In genomic region chr14:83143488-83143887, GRCm38 (mm10) we compare ENCODE assay signal across 24 mouse cellular contexts.
A peak's percentile ranks its signal among the peaks of the same experiment; 100 is the strongest.
DNase-seq lines count a peak whose midpoint lies in the region; ATAC-seq and TF ChIP-seq lines count a peak whose summit lies in the region.
"Had no signal": no experiment of that assay in that cellular context is flagged by ENCODE, and none has a peak within 500 bp of the region (broad histone marks: within the 10 kb centered on the region; RNA-seq: fewer than 3 reads in every experiment).

No protein-coding gene starts in this region.

- no peaks in the 10 kb centered on the region for H3K9me3 ChIP-seq in forebrain, embryonic 14.5 days (replicated peaks; ENCODE audit: control insufficient read depth, low read length)
- no peaks in the 10 kb centered on the region for H3K9me3 ChIP-seq in forebrain, postnatal 0 days (ENCODE audit: low read length)
- no peaks in the 10 kb centered on the region for H3K9me3 ChIP-seq in midbrain, embryonic 12.5 days
- no peaks in the 10 kb centered on the region for H3K9me3 ChIP-seq in midbrain, embryonic 16.5 days (replicated peaks; ENCODE audit: control insufficient read depth, low read length, poor library complexity, severe bottlenecking)
- no peaks in the 10 kb centered on the region for H3K9me3 ChIP-seq in forebrain, embryonic 16.5 days (ENCODE audit: control insufficient read depth, low read length)
- H3K9me3 ChIP-seq in kidney, embryonic 16.5 days (ENCODE audit: low read length), result no peaks in the 10 kb centered on the region
- H3K9me3 ChIP-seq: embryonic facial prominence, embryonic 13.5 days; hindbrain, embryonic 10.5 days had no signal

- H3K27me3 ChIP-seq in forebrain, embryonic 14.5 days (replicated peaks; ENCODE audit: control insufficient read depth, insufficient read depth, low read length), result no peaks in the 10 kb centered on the region
- H3K27me3 ChIP-seq in forebrain, postnatal 0 days (ENCODE audit: insufficient read depth, low read length), result no peaks in the 10 kb centered on the region
- no peaks in the 10 kb centered on the region for H3K27me3 ChIP-seq in midbrain, embryonic 12.5 days
- no peaks in the 10 kb centered on the region for H3K27me3 ChIP-seq in midbrain, embryonic 16.5 days (ENCODE audit: control insufficient read depth, insufficient read depth, low read depth, low read length)
- H3K27me3 ChIP-seq in forebrain, embryonic 16.5 days (replicated peaks; ENCODE audit: control insufficient read depth, insufficient read depth, low read length), result no peaks in the 10 kb centered on the region
- H3K27me3 ChIP-seq in kidney, embryonic 16.5 days (ENCODE audit: insufficient read depth, low read length), result no peaks in the 10 kb centered on the region
- H3K27me3 ChIP-seq: embryonic facial prominence, embryonic 13.5 days; Patski had no signal

- no peaks in the 10 kb centered on the region for H3K36me3 ChIP-seq in forebrain, embryonic 14.5 days (ENCODE audit: control insufficient read depth, insufficient read depth, low read length)
- H3K36me3 ChIP-seq in forebrain, postnatal 0 days (ENCODE audit: insufficient read depth), result no peaks in the 10 kb centered on the region
- no peaks in the 10 kb centered on the region for H3K36me3 ChIP-seq in midbrain, embryonic 12.5 days
- H3K36me3 ChIP-seq in midbrain, embryonic 16.5 days (ENCODE audit: control insufficient read depth, insufficient read depth, low read length), result no peaks in the 10 kb centered on the region
- no peaks in the 10 kb centered on the region for H3K36me3 ChIP-seq in forebrain, embryonic 16.5 days (ENCODE audit: control insufficient read depth, insufficient read depth)
- H3K36me3 ChIP-seq in kidney, embryonic 16.5 days (ENCODE audit: insufficient read depth, low read length), result no peaks in the 10 kb centered on the region
- H3K36me3 ChIP-seq: embryonic facial prominence, embryonic 13.5 days; hindbrain, embryonic 10.5 days had no signal

- no peak overlapping the region for H3K27ac ChIP-seq in forebrain, embryonic 14.5 days (ENCODE audit: low read depth, low read length)
- no peak overlapping the region for H3K27ac ChIP-seq in forebrain, postnatal 0 days (ENCODE audit: low read depth, low read length)
- no peak overlapping the region for H3K27ac ChIP-seq in midbrain, embryonic 12.5 days (replicated peaks)
- H3K27ac ChIP-seq in midbrain, embryonic 16.5 days (ENCODE audit: low read length), result no peak overlapping the region
- no peak overlapping the region for H3K27ac ChIP-seq in forebrain, embryonic 16.5 days (ENCODE audit: low read length)
- no peak overlapping the region for H3K27ac ChIP-seq in kidney, embryonic 16.5 days (ENCODE audit: low read length)
- H3K27ac ChIP-seq: embryonic facial prominence, embryonic 13.5 days; hindbrain, embryonic 10.5 days; liver, embryonic 14.5 days had no signal

- no peak overlapping the region for H3K9ac ChIP-seq in forebrain, embryonic 14.5 days (ENCODE audit: low read length)
- no peak overlapping the region for H3K9ac ChIP-seq in forebrain, postnatal 0 days
- no peak overlapping the region for H3K9ac ChIP-seq in midbrain, embryonic 12.5 days (replicated peaks)
- no peak overlapping the region for H3K9ac ChIP-seq in midbrain, embryonic 16.5 days (ENCODE audit: low read depth, low read length)
- no peak overlapping the region for H3K9ac ChIP-seq in forebrain, embryonic 16.5 days (replicated peaks; ENCODE audit: low read depth, low read length)
- no peak overlapping the region for H3K9ac ChIP-seq in kidney, embryonic 16.5 days (replicated peaks; ENCODE audit: low read length)
- H3K9ac ChIP-seq: embryonic facial prominence, embryonic 13.5 days; liver, embryonic 14.5 days had no signal

- WGBS in forebrain, embryonic 14.5 days, result 33% methylated on average over 1 of the region's 1 CpGs
- WGBS in forebrain, postnatal 0 days, result 36% methylated on average over 1 of the region's 1 CpGs
- 22% methylated on average over 1 of the region's 1 CpGs for WGBS in midbrain, embryonic 12.5 days
- 0% methylated on average over 1 of the region's 1 CpGs for WGBS in midbrain, embryonic 16.5 days
- WGBS in forebrain, embryonic 16.5 days, result 19% methylated on average over 1 of the region's 1 CpGs
- WGBS in kidney, embryonic 16.5 days, result 54% methylated on average over 1 of the region's 1 CpGs

- 0 out of 2 replicates have a peak, but pooled peaks have one; percentile 37 for ATAC-seq in forebrain, embryonic 14.5 days
- no peak for ATAC-seq in forebrain, postnatal 0 days
- ATAC-seq in midbrain, embryonic 12.5 days (ENCODE audit: low FRiP score, low read depth), result 0 out of 2 replicates have a peak, but pooled peaks have one; percentile 52
- no peak for ATAC-seq in midbrain, embryonic 16.5 days
- ATAC-seq in forebrain, embryonic 16.5 days, result peak; percentile 36; the same call in 1 of the 2 replicates
- ATAC-seq in kidney, embryonic 16.5 days (ENCODE audit: low FRiP score, low TSS enrichment), result no peak
- ATAC-seq: intestine, postnatal 0 days; Patski had no signal

- H3K4me1 ChIP-seq in forebrain, embryonic 14.5 days (ENCODE audit: control insufficient read depth, insufficient read depth, low read length), result no peaks in the 10 kb centered on the region
- no peaks in the 10 kb centered on the region for H3K4me1 ChIP-seq in forebrain, postnatal 0 days (ENCODE audit: insufficient read depth)
- H3K4me1 ChIP-seq in midbrain, embryonic 12.5 days, result no peaks in the 10 kb centered on the region
- H3K4me1 ChIP-seq in midbrain, embryonic 16.5 days (ENCODE audit: control insufficient read depth, insufficient read depth, low read length), result no peaks in the 10 kb centered on the region
- H3K4me1 ChIP-seq in forebrain, embryonic 16.5 days (replicated peaks; ENCODE audit: control insufficient read depth, insufficient read depth, low read length), result no peaks in the 10 kb centered on the region
- no peaks in the 10 kb centered on the region for H3K4me1 ChIP-seq in kidney, embryonic 16.5 days (ENCODE audit: insufficient read depth, low read length)
- H3K4me1 ChIP-seq: embryonic facial prominence, embryonic 13.5 days; hindbrain, embryonic 10.5 days had no signal

- DNase-seq in forebrain, embryonic 14.5 days (ENCODE audit: low spot score), result peak; percentile 16
- DNase-seq in forebrain, postnatal 0 days, result no peak
- peak; percentile 1 for DNase-seq in brain, adult 2 months (ENCODE audit: low read depth, low spot score)
- DNase-seq: adrenal gland, postnatal 14 days; cerebellum, adult 18-20 months; gastrocnemius, postnatal 14 days; heart, postnatal 14 days; kidney, adult 9 months; kidney, postnatal 14 days; layer of hippocampus, adult 9-11 months; liver; lung, adult 2 months; lung, postnatal 14 days; thymus, adult 2 months; thymus, postnatal 36 days had no signal

- no peak overlapping the region for H3K4me3 ChIP-seq in forebrain, embryonic 14.5 days (ENCODE audit: low read depth, low read length)
- no peak overlapping the region for H3K4me3 ChIP-seq in forebrain, postnatal 0 days (ENCODE audit: low read depth, low read length)
- H3K4me3 ChIP-seq in midbrain, embryonic 12.5 days, result no peak overlapping the region
- no peak overlapping the region for H3K4me3 ChIP-seq in midbrain, embryonic 16.5 days (ENCODE audit: low read depth, low read length)
- no peak overlapping the region for H3K4me3 ChIP-seq in forebrain, embryonic 16.5 days (replicated peaks; ENCODE audit: low read length)
- H3K4me3 ChIP-seq in kidney, embryonic 16.5 days (ENCODE audit: low read length), result no peak overlapping the region
- H3K4me3 ChIP-seq: embryonic facial prominence, embryonic 13.5 days; hindbrain, embryonic 10.5 days had no signal

- TF ChIP-seq CTCF in forebrain, postnatal 0 days (IDR thresholded peaks at IDR 0.05; ENCODE audit: low read depth), result no peak

- H3K4me2 ChIP-seq in forebrain, embryonic 14.5 days (ENCODE audit: low read length), result no peak overlapping the region
- H3K4me2 ChIP-seq in forebrain, postnatal 0 days (ENCODE audit: low read depth), result no peak overlapping the region
- no peak overlapping the region for H3K4me2 ChIP-seq in midbrain, embryonic 12.5 days (replicated peaks)
- no peak overlapping the region for H3K4me2 ChIP-seq in midbrain, embryonic 16.5 days (ENCODE audit: low read length)
- no peak overlapping the region for H3K4me2 ChIP-seq in forebrain, embryonic 16.5 days (ENCODE audit: low read length)
- H3K4me2 ChIP-seq in kidney, embryonic 16.5 days (replicated peaks; ENCODE audit: low read depth, low read length), result no peak overlapping the region
- H3K4me2 ChIP-seq: embryonic facial prominence, embryonic 13.5 days had no signal

Comparison
In these comparisons a context has a peak if more than half of its experiments do, and no peak if none do; other contexts are left out.
1. ATAC-seq: peak in forebrain, embryonic 14.5 days (single experiment), midbrain, embryonic 12.5 days (single experiment) and forebrain, embryonic 16.5 days (single experiment); none in forebrain, postnatal 0 days (single experiment), midbrain, embryonic 16.5 days (single experiment) and kidney, embryonic 16.5 days (single experiment).